Mouse (Mus musculus): ENCODE data around the gene Fpr2.

DNA sequence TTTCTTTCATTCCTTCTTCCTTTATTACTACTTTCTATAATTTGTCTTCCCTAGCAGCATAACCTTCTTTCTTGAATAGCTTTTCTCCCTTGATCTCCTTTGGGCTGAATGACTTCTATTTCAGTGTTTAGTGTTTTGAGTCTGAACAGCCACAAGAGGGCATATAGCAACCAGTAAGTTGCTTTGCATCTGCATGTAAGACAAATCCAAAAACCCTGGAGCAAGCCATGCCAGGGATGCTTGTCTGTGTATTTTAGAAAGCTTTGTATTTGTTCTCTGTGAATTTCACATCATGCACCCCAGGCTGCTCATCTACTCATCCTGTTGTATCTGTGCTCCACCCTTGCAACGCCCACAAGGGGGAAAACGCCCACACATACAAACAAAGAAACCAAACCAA is 11.6 kb downstream of the Fpr2 start:
- TF ChIP-seq HCFC1 (IDR thresholded peaks at IDR 0.05; ENCODE audit: borderline replicate concordance, insufficient read depth, low read length) (no peak), CHD2 (IDR thresholded peaks at IDR 0.05; ENCODE audit: low read depth, low read length) (no peak), ZC3H11A (IDR thresholded peaks at IDR 0.05; ENCODE audit: borderline replicate concordance, low read depth, low read length) (peak; percentile 55; the same call in 1 of the 2 replicates), MAFK (IDR thresholded peaks at IDR 0.05; ENCODE audit: insufficient read depth, low read depth, low read length) (no peak), ZNF384 (IDR thresholded peaks at IDR 0.05; ENCODE audit: low read depth, low read length) (no peak)

Data from ES-E14 (cell line).